Mouse (Mus musculus) megakaryocyte, embryonic 14.5 days (primary cell): ENCODE results near the gene Rac1. TPM values are rescaled to one million over a fixed set of nuclear protein-coding genes. Genes with fewer than 3 reads are reported as not detected.
"Not testable (repeated sequence)": the region's sequence is repeated elsewhere in the genome, so short reads cannot be mapped to it uniquely, and the experiment has no call there.

Source experiments
- H3K27me3 ChIP-seq: replicated peaks from 2 replicates; pipeline ENCODE3; 2012; ENCODE audit warnings: inconsistent platforms
- H3K36me3 ChIP-seq: replicated peaks from 2 replicates; pipeline ENCODE3; 2012; ENCODE audit warnings: low read length, inconsistent platforms, mixed read lengths
- H3K4me1 ChIP-seq: 2 replicates; pipeline ENCODE4 v1.6.1; 2012; ENCODE audit warnings: inconsistent platforms
- H3K4me3 ChIP-seq: replicated peaks from 2 replicates; pipeline ENCODE3; 2012; ENCODE audit warnings: moderate library complexity, mild to moderate bottlenecking, inconsistent platforms
- H3K9me3 ChIP-seq: 2 replicates; pipeline ENCODE4 v1.6.1; 2012; ENCODE audit warnings: inconsistent platforms
- FLI1 ChIP-seq: IDR thresholded peaks from 2 replicates; pipeline ENCODE4 v1.6.1; 2012; ENCODE audit warnings: low read length, inconsistent platforms, mixed read lengths
- GATA1 ChIP-seq: IDR thresholded peaks from 3 replicates; pipeline ENCODE4 v1.6.1; 2012; ENCODE audit warnings: mixed read lengths, low read length, inconsistent platforms, borderline replicate concordance
- polyA plus RNA-seq: library from polyadenylated mRNA; stranded (reverse); fragments of >175 nt; gene quantifications from 2 replicates; pipeline ENCODE4 v1.2.3, GENCODE M21; 2012; ENCODE audit warnings: low replicate concordance; ENCODE audit not compliant: insufficient read depth

The Rac1 gene
- polyA plus RNA-seq, 1 experiment = 178 TPM

DNA sequence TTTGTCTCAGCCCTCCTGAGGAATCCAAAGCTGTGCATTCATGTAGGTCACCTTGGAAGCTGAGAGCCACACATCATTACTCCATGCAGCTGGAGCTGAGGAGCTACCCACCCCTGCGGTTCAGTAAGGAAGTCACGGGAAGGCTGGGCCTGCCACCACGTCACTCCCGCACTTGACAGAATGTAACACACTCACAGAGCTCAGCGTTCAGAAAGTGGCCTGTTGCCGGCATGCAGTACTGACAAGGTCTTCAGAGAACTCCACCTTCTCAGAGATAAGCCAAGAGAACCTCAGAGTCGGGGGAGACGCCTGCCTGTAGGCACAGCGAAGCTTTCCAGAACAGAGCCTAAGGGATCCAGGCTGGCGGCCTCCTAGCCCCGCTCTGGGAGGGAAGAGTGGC lies 18.1 kb downstream of the Rac1 start:
- Histone ChIP-seq H3K4me1 (peaks cover 93% of the 10 kb centered on the region), H3K9me3 (no peaks in the 10 kb centered on the region), H3K4me3 (peak overlapping the region; percentile 87), H3K27me3 (no peaks in the 10 kb centered on the region), H3K36me3 (peaks cover 95% of the 10 kb centered on the region)
- TF ChIP-seq FLI1 = no peak
- TF ChIP-seq GATA1 = no peak

DNA sequence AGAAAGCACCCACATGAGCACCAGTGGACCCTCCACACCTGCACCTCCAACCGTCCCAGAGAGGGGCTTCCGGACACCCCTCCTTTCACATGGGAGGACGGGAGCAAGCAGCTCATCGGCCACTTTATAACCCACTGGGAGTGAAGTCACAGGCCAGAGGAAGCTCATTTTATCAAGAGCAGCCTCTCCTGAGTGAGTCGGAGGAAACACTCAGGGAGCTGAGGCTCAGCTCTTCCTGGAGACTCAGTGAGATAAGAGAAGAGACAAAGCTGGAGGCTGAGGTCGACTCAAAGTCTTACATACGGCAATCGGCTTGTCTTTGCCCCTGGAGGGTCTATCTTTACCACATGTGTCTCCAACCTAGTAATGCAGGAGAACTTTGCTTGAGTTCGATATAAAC lies 18.5 kb downstream of the Rac1 start:
- TF ChIP-seq FLI1 = no peak
- no peak for TF ChIP-seq GATA1
- no peaks in the 10 kb centered on the region for H3K27me3 ChIP-seq
- H3K9me3 ChIP-seq = no peaks in the 10 kb centered on the region
- H3K4me3 ChIP-seq = peak overlapping the region; percentile 87
- peaks cover 95% of the 10 kb centered on the region for H3K36me3 ChIP-seq
- H3K4me1 ChIP-seq = peaks cover 93% of the 10 kb centered on the region

DNA sequence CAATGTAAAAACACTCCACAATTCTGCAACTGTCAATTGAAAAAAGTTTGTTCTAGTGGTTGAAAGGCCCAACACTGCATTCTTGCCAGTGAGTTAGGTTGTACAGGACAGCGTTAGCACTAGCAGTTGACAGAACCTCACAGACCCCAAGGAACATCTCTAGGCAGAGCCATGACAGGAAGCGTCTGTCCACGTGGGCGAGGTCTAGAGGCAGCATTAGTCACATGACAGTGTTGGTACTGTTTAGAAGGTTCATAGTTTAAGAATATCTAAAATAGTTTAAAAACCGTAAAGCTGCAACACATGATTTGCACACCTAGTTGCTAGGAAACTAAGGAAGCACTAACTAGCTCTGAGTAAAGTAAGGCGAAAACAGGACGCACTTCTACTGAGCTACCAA lies 22.3 kb downstream of the Rac1 start:
- peaks cover 95% of the 10 kb centered on the region for H3K36me3 ChIP-seq
- no peak overlapping the region for H3K4me3 ChIP-seq
- peaks cover 89% of the 10 kb centered on the region for H3K4me1 ChIP-seq
- H3K27me3 ChIP-seq = no peaks in the 10 kb centered on the region
- no peaks in the 10 kb centered on the region for H3K9me3 ChIP-seq
- TF ChIP-seq GATA1 = no peak
- no peak for TF ChIP-seq FLI1

DNA sequence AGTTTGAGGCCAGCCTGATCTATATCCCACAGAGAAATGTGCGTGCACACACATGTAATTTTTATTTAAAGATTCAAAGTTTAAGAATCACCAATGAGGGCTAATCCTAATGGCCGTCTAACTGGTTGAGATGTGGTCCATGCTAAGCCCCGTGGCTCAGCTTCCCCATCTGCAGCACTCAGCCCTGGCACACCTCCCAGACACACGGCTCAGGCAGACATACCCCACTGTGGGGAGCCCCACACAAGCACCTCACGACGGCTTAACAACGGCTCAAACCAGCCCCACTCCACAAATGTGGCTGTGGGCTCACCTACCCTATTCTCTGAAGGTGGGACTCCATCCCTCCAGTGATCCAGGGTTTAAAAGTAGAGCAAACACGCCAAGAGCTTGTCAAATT lies 22.8 kb downstream of the Rac1 start:
- H3K9me3 ChIP-seq = no peaks in the 10 kb centered on the region
- H3K4me3 ChIP-seq = no peak overlapping the region
- TF ChIP-seq FLI1 (no peak), GATA1 (no peak)
- peaks cover 94% of the 10 kb centered on the region for H3K36me3 ChIP-seq
- no peaks in the 10 kb centered on the region for H3K27me3 ChIP-seq
- H3K4me1 ChIP-seq = peaks cover 88% of the 10 kb centered on the region

DNA sequence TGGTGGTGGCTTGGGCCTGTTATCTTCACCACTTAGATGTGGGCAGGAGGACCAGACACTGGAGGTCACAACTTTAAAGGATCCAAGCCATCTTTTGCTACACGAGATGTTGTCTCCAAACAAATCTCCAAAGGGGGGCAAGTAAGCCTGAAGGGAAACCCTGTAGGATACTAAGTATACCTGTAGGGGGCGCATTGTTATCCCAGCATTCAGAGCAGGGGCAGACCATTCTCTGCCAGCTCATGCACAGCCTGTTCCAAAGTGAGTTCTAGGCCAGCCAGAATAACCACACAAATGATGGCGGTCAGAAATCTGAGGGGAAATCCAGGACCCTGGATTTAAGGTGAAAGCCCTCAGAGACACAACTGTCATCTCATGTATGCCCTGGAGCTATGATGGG lies 23.4 kb downstream of the Rac1 start:
- Histone ChIP-seq H3K9me3 (no peaks in the 10 kb centered on the region), H3K27me3 (no peaks in the 10 kb centered on the region), H3K36me3 (peaks cover 94% of the 10 kb centered on the region), H3K4me1 (peaks cover 88% of the 10 kb centered on the region), H3K4me3 (no peak overlapping the region)
- TF ChIP-seq FLI1 = no peak
- TF ChIP-seq GATA1 = no peak

DNA sequence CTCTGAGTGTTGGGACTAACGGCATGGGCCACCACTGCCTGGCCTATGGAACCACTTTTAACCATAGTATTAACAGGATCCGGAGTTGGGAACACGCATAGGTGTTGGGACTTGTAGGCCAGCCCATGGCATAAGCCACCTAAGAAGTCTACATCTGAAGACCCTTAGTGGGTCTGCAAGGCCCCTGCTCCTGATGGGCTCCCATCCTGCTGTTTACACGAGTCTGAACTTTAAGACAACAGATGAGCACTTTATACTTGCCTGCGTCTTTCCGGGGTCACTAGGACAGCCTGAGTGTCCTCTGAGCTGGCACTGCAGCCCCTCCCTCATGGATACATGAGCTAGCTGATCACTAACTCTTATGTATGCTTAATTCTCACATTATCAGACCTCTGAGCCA lies 24.1 kb downstream of the Rac1 start:
- H3K36me3 ChIP-seq = peaks cover 94% of the 10 kb centered on the region
- H3K9me3 ChIP-seq = no peaks in the 10 kb centered on the region
- TF ChIP-seq GATA1 (no peak), FLI1 (no peak)
- H3K4me1 ChIP-seq = peaks cover 88% of the 10 kb centered on the region
- no peaks in the 10 kb centered on the region for H3K27me3 ChIP-seq
- no peak overlapping the region for H3K4me3 ChIP-seq

DNA sequence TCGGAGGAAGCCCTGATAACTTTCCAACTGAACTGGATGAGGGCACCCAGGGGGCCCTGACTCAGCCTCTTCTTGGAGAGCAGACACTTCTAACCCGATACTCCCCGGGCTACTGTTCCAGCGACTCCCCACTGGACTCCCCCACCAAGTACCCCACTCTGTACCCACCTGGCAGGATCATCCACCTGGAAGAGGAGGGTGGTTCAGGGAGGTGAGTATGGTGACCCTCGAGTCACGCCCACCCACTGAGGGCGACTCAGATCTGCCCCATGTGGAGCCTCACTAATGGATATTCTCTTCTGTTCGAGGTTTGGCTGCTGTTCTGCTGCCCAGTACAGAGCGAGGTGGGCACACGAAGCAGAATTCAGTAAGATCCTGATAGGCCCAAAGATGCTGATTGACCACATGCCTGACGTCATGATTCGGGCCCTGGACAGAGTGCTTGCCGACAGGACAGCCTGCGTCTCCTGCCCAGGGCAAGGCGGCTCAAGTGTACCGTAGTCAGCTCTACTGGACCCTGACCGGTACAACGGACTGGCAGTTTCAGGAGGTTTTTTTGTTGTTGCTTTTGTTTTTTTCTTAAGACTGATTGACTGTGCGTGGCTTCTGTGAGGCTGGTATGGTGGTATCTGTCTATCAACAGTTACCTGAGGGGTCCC lies 24.8 kb downstream of the Rac1 start:
- Histone ChIP-seq H3K9me3 (no peaks in the 10 kb centered on the region), H3K4me1 (peaks cover 84% of the 10 kb centered on the region), H3K36me3 (peaks cover 92% of the 10 kb centered on the region), H3K4me3 (no peak overlapping the region), H3K27me3 (no peaks in the 10 kb centered on the region)
- TF ChIP-seq GATA1 = no peak
- no peak for TF ChIP-seq FLI1

DNA sequence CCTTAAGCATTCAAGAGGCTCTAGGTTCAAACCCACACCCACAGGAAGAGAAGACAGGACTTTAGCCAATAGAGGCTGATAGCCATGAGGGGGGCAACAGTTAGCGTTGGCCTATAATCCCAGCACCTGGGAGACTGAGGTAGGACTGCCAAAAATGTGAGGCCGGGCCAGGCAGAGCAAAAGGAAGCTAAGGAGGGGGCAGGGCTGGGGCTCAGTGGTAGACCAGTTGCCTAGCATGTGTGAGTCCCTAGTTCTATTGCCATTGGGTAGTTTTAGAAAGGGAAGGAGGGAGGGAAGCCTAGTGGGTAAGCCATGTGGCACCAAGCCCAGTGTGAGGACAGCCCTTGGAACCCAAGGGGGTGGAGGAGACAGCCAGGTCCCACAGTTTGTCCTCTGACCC lies 26.2 kb downstream of the Rac1 start:
- Histone ChIP-seq H3K36me3 (peaks cover 90% of the 10 kb centered on the region), H3K4me1 (peaks cover 70% of the 10 kb centered on the region), H3K4me3 (peak overlapping the region; percentile 56), H3K9me3 (no peaks in the 10 kb centered on the region), H3K27me3 (no peaks in the 10 kb centered on the region)
- TF ChIP-seq GATA1 (no peak), FLI1 (no peak)

DNA sequence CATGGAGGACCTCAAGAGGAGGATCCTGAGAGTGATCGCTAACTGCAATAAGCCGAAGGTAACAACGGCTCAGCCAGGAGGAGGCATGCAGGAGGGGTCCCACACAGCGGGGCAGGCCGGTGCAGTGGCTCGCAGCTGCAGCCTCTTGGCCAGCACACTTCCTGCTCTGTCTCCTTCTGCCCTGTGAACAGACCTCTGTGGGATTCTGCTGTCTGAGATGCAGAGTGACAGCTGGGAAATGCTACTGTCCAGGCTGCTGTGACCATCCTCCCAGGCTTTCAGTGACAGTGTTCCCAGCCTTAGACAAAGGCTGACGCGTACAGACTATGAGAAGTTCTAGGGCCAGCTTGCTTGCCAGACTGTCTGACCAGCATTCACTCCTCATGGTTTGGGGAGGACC lies 26.7 kb downstream of the Rac1 start:
- Histone ChIP-seq H3K27me3 (no peaks in the 10 kb centered on the region), H3K4me3 (peak overlapping the region; percentile 71), H3K36me3 (peaks cover 92% of the 10 kb centered on the region), H3K9me3 (no peaks in the 10 kb centered on the region), H3K4me1 (peaks cover 70% of the 10 kb centered on the region)
- TF ChIP-seq GATA1 (no peak), FLI1 (no peak)

DNA sequence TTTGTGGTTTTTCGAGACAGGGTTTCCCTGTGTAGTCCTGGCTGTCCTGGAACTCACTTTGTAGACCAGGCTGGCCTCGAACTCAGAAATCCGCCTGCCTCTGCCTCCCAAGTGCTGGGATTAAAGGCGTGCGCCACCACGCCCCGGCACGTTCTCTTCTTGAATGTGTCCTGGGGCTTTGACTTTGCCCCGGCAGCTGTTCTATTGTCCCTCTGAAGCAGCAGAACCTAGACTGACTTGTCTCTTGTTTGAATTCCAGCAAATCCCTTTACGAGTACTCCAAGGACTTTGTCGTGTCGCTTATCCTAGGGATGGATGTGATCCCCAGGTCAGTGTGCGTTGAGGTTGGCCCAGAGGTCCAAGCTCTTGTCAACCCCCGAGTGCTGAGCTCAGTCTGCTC lies 27.1 kb downstream of the Rac1 start:
- Histone ChIP-seq H3K36me3 (peaks cover 91% of the 10 kb centered on the region), H3K4me1 (peaks cover 67% of the 10 kb centered on the region)
- H3K27me3 ChIP-seq, H3K9me3 ChIP-seq, H3K4me3 ChIP-seq: not testable (repeated sequence)

DNA sequence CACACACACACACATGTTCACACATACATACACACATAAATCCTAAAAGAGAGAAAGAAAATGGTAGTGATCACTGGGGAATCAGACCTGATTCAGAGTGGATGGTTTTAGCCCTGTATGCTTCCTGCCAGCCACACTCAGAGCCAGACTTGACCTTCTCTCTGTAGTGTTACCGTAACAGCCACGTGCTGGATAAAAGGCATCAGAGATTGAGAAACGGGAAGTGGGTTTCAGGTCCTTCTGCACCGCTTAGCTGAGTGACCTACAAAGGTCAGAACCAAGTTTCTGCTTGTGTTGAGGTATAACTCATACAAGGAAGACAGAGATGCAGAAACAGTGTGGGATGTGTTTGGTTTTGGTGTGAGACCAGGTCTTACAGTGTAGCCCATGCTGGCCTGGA lies 28.1 kb downstream of the Rac1 start:
- H3K4me1 ChIP-seq = peaks cover 57% of the 10 kb centered on the region
- no peaks in the 10 kb centered on the region for H3K9me3 ChIP-seq
- peaks cover 90% of the 10 kb centered on the region for H3K36me3 ChIP-seq
- TF ChIP-seq FLI1 (no peak), GATA1 (no peak)
- no peaks in the 10 kb centered on the region for H3K27me3 ChIP-seq
- no peak overlapping the region for H3K4me3 ChIP-seq
